Mouse (Mus musculus): ENCODE measurements around the gene Cdh5.

DNA sequence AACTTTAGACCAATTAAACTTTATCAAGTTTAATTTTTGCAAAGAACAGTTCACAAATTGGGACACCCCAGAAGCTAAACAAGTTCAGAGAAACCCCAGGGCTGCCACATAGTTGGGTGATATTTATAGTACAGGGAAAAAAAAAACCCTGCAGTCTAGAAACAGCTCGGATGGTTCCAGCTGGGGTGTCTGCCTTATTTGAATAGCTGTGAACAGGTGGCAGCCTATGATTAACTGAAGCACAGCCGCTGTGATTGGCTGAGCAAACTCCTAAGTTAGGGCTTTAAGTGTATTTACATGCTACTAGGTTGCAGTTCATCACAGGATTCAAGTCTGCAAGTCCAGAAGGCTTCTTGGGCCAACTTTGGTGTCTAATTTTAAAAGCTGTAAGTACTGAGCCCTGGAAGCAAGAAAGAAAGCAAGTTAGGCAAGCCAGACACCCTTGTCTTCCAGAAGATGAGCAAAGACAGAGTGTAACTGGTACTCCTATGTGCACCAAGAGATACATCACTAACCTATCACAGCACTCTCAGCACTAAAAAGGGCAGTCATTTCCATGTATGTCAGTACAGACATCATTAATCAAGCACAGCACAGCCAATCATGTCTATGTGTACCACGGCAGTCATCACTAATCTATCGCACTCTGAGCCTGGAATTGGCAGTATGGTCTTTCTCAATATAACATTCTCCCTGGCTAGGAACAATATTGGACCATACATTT, 25.9 kb downstream of the Cdh5 start:
- no peak for TF ChIP-seq POLR2A (IDR thresholded peaks at IDR 0.05; ENCODE audit: borderline replicate concordance, extremely low read depth, insufficient read depth, insufficient read length, poor library complexity, severe bottlenecking)
- no peak for TF ChIP-seq CTCF (IDR thresholded peaks at IDR 0.05; ENCODE audit: borderline replicate concordance, extremely low read depth, insufficient read depth, insufficient read length)

Data from brain, embryonic 14.5 days (tissue).